Comparison of ENCODE assay signal across 8 mouse cellular contexts in the genomic region with DNA sequence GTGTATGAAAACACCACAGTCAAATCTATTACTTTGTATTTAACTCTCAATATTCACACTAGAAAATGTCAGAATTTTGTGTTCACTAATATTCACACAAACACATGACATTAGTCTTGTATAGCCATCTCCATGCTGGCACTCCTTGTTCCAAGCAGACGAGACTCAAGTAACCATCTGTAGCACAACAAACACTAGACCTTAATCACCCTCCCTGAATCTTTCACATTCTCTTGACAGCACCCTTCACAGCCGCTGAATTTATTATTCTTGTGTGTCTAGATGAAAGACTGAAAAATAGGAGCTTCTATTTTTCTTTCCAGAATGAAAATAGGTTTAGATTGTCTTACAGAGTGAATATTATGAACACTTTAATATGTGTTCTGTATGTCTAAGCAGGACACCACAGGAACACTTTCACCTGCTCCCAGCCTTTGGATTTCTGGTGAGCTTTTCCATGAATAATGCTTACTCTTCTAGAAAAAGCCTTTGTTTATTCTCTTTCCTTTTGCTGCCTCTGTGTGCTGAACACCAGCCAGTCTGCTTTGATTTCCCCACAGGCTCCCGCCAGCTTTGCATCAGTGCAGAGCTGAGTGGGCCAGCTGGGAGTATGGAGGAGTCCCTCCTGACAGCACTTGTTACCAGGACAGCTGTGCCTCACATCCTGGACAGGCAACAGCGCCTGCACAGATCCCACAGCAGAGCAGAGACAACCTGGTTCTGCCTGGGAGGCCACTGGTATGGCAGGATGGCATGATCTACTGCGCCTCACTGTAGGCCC.
A peak's percentile ranks its signal among the peaks of the same experiment; 100 is the strongest.
DNase-seq lines count a peak whose midpoint lies in the region; ATAC-seq and TF ChIP-seq lines count a peak whose summit lies in the region.

No protein-coding gene starts in this region.

- H3K9me3 ChIP-seq in kidney, embryonic 14.5 days (ENCODE audit: control insufficient read depth, low read length) = no peaks in the 10 kb centered on the region
- no peaks in the 10 kb centered on the region for H3K9me3 ChIP-seq in neural tube, embryonic 15.5 days (replicated peaks)

- TF ChIP-seq POLR2A in thymus, adult 2 months (IDR thresholded peaks at IDR 0.05; ENCODE audit: control insufficient read depth, extremely low read depth, insufficient read depth, low read length, poor library complexity) = no peak

- H3K9ac ChIP-seq in kidney, embryonic 14.5 days (ENCODE audit: low read depth, low read length) = no peak overlapping the region
- H3K9ac ChIP-seq in neural tube, embryonic 15.5 days (replicated peaks) = no peak overlapping the region

- H3K27ac ChIP-seq in kidney, embryonic 14.5 days (ENCODE audit: low read depth, low read length) = no peak overlapping the region
- H3K27ac ChIP-seq in neural tube, embryonic 15.5 days (replicated peaks) = peak overlapping the region; percentile 70
- no peak overlapping the region for H3K27ac ChIP-seq in thymus, adult 2 months (ENCODE audit: control insufficient read depth, insufficient read depth, low read length)

- no peaks in the 10 kb centered on the region for H3K27me3 ChIP-seq in kidney, embryonic 14.5 days (ENCODE audit: control insufficient read depth, insufficient read depth, low read length)
- H3K27me3 ChIP-seq in neural tube, embryonic 15.5 days (replicated peaks) = no peaks in the 10 kb centered on the region
- no peaks in the 10 kb centered on the region for H3K27me3 ChIP-seq in thymus, adult 2 months (ENCODE audit: control insufficient read depth, insufficient read depth, low read length)

- no peak overlapping the region for H3K4me3 ChIP-seq in kidney, embryonic 14.5 days (ENCODE audit: low read length)
- no peak overlapping the region for H3K4me3 ChIP-seq in neural tube, embryonic 15.5 days (replicated peaks)
- H3K4me3 ChIP-seq in thymus, adult 2 months (ENCODE audit: control insufficient read depth, insufficient read depth, low read length) = no peak overlapping the region

- H3K4me2 ChIP-seq in kidney, embryonic 14.5 days (replicated peaks; ENCODE audit: low read depth, low read length) = no peak overlapping the region
- no peak overlapping the region for H3K4me2 ChIP-seq in neural tube, embryonic 15.5 days

- H3K36me3 ChIP-seq in kidney, embryonic 14.5 days (ENCODE audit: control insufficient read depth, insufficient read depth, low read length) = no peaks in the 10 kb centered on the region; the same call in 1 of the 2 replicates
- no peaks in the 10 kb centered on the region for H3K36me3 ChIP-seq in neural tube, embryonic 15.5 days
- no peaks in the 10 kb centered on the region for H3K36me3 ChIP-seq in thymus, adult 2 months (ENCODE audit: control insufficient read depth, insufficient read depth, low read length)

- 39% methylated on average over 5 of the region's 5 CpGs for WGBS in kidney, embryonic 14.5 days
- WGBS in neural tube, embryonic 15.5 days = 44% methylated on average over 5 of the region's 5 CpGs
- WGBS in thymus, adult 2 months = 90% methylated on average over 5 of the region's 5 CpGs

- no peak for TF ChIP-seq CTCF in thymus, adult 2 months (IDR thresholded peaks at IDR 0.05; ENCODE audit: borderline replicate concordance, control insufficient read depth, extremely low read depth, insufficient read depth, low read length, poor library complexity)

- peak; percentile 94 for ATAC-seq in kidney, embryonic 14.5 days (ENCODE audit: low FRiP score, low TSS enrichment)
- ATAC-seq in neural tube, embryonic 15.5 days (ENCODE audit: low FRiP score) = peak; percentile 65; the same call in 1 of the 2 replicates

- DNase-seq in kidney, postnatal 25 days = no peak
- peak; percentile 52 to 76 for DNase-seq in frontal cortex, adult 2 months (ENCODE audit: extremely low spot score in 1 of 2, low spot score in 1 of 2)
- DNase-seq in left cerebral cortex, adult 11 months (ENCODE audit: low spot score) = peak; percentile 26
- no peak for DNase-seq in thymus, adult 2 months
- DNase-seq in spleen, postnatal 4 days (ENCODE audit: low spot score in 2 of 2) = no peak
- no peak for DNase-seq in adrenal gland, postnatal 25 days

- H3K4me1 ChIP-seq in kidney, embryonic 14.5 days (ENCODE audit: control insufficient read depth, insufficient read depth, low read length) = peaks cover 5% of the 10 kb centered on the region; the same call in 1 of the 2 replicates
- H3K4me1 ChIP-seq in neural tube, embryonic 15.5 days = peaks cover 9% of the 10 kb centered on the region
- H3K4me1 ChIP-seq in thymus, adult 2 months (replicated peaks; ENCODE audit: control insufficient read depth, insufficient read depth, low read length) = no peaks in the 10 kb centered on the region

Comparison
In these comparisons a context has a peak if more than half of its experiments do, and no peak if none do; other contexts are left out.
1. DNase-seq: peak in frontal cortex, adult 2 months (2 of 2) and left cerebral cortex, adult 11 months (single experiment); none in kidney, postnatal 25 days (0 of 2), thymus, adult 2 months (single experiment), spleen, postnatal 4 days (0 of 2) and adrenal gland, postnatal 25 days (single experiment).